Mouse (Mus musculus) kidney, adult 2 months (tissue): ENCODE results near the gene Nfyc.

Source experiments
- CTCF ChIP-seq: fragments of 200-500 bp; conservative IDR thresholded peaks from 2 replicates; pipeline ENCODE4 v1.5.1; 2011; ENCODE audit warnings: low read depth, mild to moderate bottlenecking, control low read depth, low read length, moderate library complexity, mixed read lengths; ENCODE audit not compliant: insufficient read depth, insufficient read length
- POLR2A ChIP-seq: fragments of 200-500 bp; IDR thresholded peaks from one replicate; pipeline ENCODE4 v1.6.1; 2011; ENCODE audit warnings: low read depth, low read length, control low read depth

DNA sequence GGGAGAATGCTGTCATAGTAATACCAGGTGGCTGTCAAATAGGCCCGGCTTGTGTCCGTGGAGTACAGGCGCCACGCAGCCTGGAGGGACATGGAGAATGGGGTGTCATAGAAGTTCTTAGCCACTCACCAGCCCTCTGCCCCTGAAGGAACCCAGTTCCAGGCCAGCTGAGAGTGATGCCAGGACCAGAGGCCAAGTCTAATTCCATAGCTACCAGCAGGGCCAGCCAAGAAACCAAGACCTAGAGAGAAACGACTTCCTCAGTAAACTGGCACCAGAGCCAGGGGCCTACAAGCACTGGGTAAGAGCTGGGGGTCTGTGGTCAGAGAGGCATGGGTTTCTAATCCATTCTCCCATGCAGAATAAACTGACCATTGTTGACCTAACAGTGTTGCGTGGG lies 118.4 kb downstream of the Nfyc start:
- no peak for TF ChIP-seq CTCF
- TF ChIP-seq POLR2A = no peak
